Mouse (Mus musculus) pancreas, adult 10 weeks (tissue): ENCODE results near the gene Mmp23. TPM values are rescaled to one million over a fixed set of nuclear protein-coding genes. Genes with fewer than 3 reads are reported as not detected.

Experiments used
- polyA plus RNA-seq: library from polyadenylated mRNA; stranded (reverse); fragments of 350-450 nt; fragmentation: Illumina TruSeq; extraction: RNeasy Lipid Tissue Mini Kit (QIAGEN cat#74804); gene quantifications from one replicate; pipeline ENCODE4 v1.2.3, GENCODE M21; 2015; ENCODE audit warnings: low read depth, low replicate concordance; ENCODE audit not compliant: insufficient read depth

The Mmp23 gene
- polyA plus RNA-seq = 10.6 TPM

DNA sequence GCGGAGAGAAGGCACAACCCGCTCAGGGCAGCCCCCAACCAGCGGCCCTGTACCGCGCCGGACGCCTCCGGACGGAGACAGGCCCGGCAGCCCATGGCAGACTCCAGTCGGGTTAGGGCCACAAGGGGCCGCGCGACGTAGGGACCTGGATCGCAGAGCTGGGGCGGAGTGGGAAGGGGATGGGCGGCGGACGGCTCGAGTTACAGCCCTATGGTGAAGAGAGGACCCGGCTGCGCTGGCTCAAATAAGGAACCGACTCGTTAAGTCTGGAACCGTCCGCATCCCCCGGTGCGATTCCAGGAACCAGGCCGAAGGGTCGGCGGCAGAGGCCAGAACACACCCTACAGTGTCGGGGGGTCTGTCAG is at the start of gene Mmp23:
Gene Mmp23 (minus strand): TSS at position 299 of the 365 bp plus-strand sequence.

DNA sequence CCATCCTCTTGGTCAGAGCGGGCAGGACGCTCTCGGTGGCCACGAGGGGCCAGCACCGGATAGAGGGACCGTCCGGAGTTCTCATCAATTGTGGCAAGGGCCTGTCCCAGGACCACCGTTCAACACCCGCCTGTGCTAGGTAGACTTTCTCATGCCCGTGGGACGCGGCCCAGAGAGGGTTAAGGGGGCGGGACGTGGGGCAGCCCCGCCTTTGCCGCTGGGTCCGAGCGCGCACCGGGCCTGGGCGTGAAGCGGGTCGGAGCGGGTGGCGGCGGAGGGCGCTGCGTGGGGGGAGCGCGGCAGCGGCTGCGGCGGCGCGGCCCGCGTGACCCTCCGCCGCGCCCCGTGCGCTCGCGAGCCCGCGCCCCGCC is 40.9 kb upstream of the Mmp23 start, which contains the start of gene Fndc10:
Gene Fndc10 (plus strand): TSS at position 232 of the 371 bp plus-strand sequence.

DNA sequence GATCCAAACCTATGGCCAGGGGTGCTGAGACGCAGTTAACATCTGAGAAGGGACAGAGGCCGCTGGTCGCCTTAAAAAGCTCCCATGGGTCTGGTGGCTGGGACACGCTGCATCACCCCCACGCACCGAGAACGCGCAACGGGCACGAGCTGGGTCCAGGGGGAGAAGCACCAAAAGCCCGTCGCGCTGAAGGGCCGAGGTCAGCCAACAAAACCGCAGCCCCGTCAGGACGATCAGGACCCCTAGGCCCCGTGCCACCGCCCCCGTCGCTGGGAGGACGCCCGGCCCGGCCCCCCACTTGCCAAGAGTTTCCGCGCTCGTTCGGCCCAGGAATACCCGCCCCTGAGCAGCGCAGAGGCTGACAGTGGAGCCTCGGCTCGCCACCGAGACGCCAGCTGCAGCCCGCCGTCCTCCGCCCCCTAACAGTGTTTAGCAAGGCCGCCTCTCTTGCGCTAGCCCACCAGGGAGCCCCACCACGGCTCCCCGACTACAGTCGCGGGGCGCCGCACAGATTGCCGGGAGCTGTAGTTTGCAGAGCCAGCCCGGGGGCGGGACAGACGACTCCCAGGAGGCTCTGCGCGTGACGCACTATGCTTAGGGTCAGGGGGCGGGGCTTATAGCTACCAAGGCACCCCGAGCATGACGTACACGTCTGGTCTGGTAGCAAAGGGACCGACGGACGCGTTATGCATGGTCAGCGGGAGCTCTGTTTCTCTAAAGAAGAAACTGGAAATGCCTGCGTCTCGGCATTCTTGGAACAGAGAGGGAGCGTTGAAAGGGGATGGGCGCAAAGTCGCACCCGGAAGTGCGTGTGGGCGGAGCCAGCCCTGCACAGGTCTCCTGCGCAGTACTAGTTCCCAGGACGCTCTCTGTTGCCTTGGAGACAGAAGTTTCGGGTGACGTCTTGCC is 15.8 kb upstream of the Mmp23 start, which contains the start of gene Mib2:
Gene Mib2 (minus strand): TSS at position 510 of the 909 bp plus-strand sequence.

DNA sequence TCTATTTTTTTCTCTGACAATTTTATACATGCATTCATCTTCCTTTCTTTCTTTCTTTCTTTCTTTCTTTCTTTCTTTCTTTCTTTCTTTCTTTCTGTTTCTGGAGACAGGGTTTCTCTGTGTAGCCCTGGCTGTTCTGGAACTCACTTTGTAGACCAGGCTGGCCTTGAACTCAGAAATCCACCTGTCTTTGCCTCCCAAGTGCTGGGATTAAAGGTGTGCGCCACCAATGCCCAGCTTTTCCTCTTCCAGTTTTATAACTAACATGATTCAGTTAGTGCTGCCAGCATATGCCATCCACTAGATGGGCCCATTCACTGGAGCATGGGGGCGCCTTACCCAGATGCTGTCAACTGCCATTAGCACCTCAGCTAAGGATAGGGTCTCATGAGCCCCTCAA is 7.9 kb downstream of the Mmp23 start, which contains the start of gene Gm10563:
Gene Gm10563 (minus strand): TSS at position 101 of the 400 bp plus-strand sequence.

DNA sequence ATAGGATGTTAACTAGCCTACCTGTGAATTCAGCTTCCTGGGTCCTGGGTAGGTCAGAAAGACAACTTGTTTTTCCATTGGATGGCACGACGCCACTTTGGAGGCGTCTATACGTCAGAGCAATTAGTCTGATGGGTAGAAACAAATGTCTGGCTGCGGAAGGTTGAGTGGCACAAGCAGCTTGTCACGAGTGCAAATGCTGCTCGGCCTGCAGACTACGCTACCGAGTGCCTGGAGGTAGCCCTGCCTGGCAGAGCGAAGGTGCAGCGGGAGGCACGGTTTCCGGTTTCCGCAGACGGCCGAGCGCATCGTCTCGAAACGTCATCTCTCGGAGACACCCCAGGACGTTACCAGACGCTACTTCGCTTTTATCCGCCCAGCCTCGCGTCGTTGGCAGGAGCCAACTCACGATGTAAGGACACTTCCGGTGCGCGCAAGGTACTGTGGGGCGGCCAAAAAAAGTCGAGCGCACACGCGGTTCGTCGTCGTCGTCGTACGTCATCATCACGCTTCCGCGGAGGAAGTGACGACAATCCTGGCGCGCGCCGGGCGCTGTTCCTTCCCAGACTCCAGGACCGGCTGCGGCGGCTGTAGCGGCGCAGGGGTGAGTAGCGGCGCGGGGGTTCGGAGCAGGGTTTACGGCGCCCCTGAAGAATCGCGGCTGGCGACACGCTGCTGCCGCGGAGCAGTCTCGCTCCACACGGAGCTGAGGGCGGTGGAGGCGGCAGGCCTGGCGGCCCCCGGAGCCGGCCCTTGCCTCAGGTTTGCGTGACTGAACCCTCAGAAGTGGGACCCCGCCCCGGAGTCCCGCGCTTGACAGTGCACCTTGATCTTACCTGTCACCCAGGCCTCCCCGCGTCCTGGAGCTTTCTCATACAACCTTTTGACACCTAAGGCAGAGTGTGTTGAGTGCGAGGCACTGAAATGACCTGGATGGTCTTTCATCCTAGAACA is 28.6 kb downstream of the Mmp23 start, which contains the start of gene Cdk11b:
Gene Cdk11b (plus strand): TSS at position 517 of the 954 bp plus-strand sequence.

DNA sequence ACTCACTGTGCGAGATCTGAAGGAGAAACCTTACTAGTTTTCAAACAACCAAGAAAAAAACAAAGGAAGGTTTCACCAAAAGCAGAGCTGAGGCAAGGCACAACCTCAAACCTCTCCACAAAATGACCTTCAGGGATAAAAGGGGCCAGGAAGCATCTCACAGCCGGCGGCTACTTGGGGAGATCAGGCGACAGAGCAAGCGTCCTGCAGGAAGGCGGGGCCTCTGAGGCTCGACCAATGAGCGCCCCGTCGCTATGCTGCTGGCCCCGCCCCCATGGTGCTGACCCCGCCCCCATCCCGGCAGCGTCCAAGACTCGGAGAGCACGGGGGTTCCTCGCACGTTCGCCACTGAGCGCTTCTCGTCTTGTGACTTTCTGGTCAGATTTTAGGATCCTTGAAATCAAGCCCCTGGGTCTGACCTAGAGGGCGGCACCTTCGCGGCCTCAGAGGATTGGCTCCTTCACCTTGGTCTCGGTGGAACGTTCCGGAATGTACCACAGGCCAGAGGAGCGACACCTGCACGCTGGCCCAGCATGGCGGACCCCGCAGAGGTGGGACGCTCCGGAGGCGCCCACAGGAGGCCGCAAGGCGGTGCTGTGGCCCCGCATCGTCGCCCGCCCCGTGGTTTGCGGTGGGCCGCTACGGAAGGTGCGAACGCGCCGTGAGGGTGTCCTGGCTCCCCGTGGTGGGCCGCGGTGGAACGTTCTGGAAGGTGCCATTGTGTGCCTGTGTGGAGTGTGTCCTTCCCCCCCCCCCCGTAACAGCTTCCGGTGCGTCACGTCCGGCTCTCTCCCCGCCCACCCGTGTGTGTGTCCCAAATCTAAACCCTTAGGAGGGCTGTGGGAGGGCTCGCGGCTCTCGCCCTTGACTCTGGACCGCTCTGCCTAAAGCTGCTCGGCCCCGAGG is 51.8 kb downstream of the Mmp23 start, which contains the start of gene Slc35e2:
Gene Slc35e2 (plus strand): TSS at position 326 of the 906 bp plus-strand sequence.

Other genes starting within 250 kb of the Mmp23 start
- gene Cfap74, start 244.2 kb downstream of the Mmp23 start, polyA plus RNA-seq = 1.4 TPM
- 0.96 TPM for gene Tmem52, start 184.3 kb downstream of the Mmp23 start, polyA plus RNA-seq
- 41.1 TPM for gene Gnb1, start 162.0 kb downstream of the Mmp23 start, polyA plus RNA-seq
- 23.1 TPM for gene Nadk, start 91.0 kb downstream of the Mmp23 start, polyA plus RNA-seq
- gene Slc35e2, start 52.0 kb downstream of the Mmp23 start, polyA plus RNA-seq = 2.6 TPM
- 36.0 TPM for gene Cdk11b, start 28.5 kb downstream of the Mmp23 start, polyA plus RNA-seq
- not detected for gene Gm10563, start 8.0 kb downstream of the Mmp23 start, polyA plus RNA-seq
- gene Mib2, start 15.8 kb upstream of the Mmp23 start, polyA plus RNA-seq = 17.5 TPM
- gene Fndc10, start 41.0 kb upstream of the Mmp23 start, polyA plus RNA-seq = 3.8 TPM
- gene Ssu72, start 51.4 kb upstream of the Mmp23 start, polyA plus RNA-seq = 15.1 TPM
- gene Tmem240, start 81.4 kb upstream of the Mmp23 start, polyA plus RNA-seq = 0.18 TPM
- 21.6 TPM for gene Atad3a, start 107.7 kb upstream of the Mmp23 start, polyA plus RNA-seq
- 6.9 TPM for gene Vwa1, start 121.3 kb upstream of the Mmp23 start, polyA plus RNA-seq
- 0.22 TPM for gene Tmem88b, start 132.5 kb upstream of the Mmp23 start, polyA plus RNA-seq
- not detected for gene Ankrd65, start 137.1 kb upstream of the Mmp23 start, polyA plus RNA-seq
- gene Mrpl20, start 149.5 kb upstream of the Mmp23 start, polyA plus RNA-seq = 43.6 TPM
- gene Ccnl2, start 159.1 kb upstream of the Mmp23 start, polyA plus RNA-seq = 114 TPM
- gene Aurkaip1, start 177.9 kb upstream of the Mmp23 start, polyA plus RNA-seq = 38.2 TPM
- gene Mxra8, start 186.3 kb upstream of the Mmp23 start, polyA plus RNA-seq = 34.6 TPM
- gene Dvl1, start 194.0 kb upstream of the Mmp23 start, polyA plus RNA-seq = 37.5 TPM
- not detected for gene Tas1r3, start 210.0 kb upstream of the Mmp23 start, polyA plus RNA-seq
- gene Cptp, start 216.1 kb upstream of the Mmp23 start, polyA plus RNA-seq = 2.7 TPM
- gene Ints11, start 216.2 kb upstream of the Mmp23 start, polyA plus RNA-seq = 4.5 TPM
- 6.6 TPM for gene Pusl1, start 238.4 kb upstream of the Mmp23 start, polyA plus RNA-seq
- gene Acap3, start 238.4 kb upstream of the Mmp23 start, polyA plus RNA-seq = 3.7 TPM